Mouse (Mus musculus): ENCODE data around the gene Wnt10b.

GRCm38 (mm10) chr15:98724441-98724840, 53.5 kb downstream of the Wnt10b start:
- TF ChIP-seq CTCF (IDR thresholded peaks at IDR 0.05): no peak
- TF ChIP-seq POLR2A (IDR thresholded peaks at IDR 0.05; ENCODE audit: insufficient read depth, low read depth, low read length): no peak

Data from heart, adult 2 months (tissue).